Mouse (Mus musculus): Measurements from ENCODE around the gene Mtf1.

The Mtf1 gene

DNA sequence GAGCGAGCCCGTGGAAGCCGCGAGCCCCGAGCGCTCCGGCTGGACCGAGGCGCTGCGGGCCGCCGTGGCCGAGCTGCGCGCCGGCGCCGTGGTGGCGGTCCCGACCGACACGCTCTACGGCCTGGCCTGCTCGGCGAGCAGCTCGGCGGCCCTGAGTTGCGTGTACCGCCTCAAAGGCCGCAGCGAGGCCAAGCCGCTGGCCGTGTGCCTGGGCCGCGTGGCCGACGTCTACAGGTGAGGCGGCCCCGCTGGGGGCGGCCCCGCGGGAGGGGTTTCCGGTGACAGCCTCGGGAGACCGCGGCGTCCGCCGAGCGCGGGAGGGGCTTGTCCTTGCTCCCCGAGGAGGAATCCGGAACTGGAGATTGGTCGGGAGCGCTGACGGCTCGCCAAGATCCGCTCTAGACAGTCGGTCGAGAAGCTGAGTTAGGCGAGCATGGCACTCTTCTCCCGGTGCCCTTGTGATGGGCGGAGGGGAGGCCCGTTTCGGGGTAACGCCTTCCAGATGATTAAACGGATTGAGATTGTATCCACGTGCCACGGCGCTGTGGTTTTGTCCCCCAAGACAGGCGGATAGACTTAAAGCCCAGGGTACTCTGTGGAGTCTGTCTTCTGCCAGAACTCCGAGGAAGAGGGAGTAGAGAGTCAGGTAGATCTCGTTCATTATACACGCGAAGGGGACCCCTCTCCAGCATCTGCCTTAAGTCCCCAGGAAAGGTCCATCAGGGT, 49.2 kb downstream of the Mtf1 start, which contains the start of gene 1110065P20Rik:
TSS of gene 1110065P20Rik (minus strand) at position 264 of the 726 bp plus-strand sequence.
- DNase-seq (ENCODE audit: low spot score in 2 of 2), result peak; percentile 68 to 70

DNA sequence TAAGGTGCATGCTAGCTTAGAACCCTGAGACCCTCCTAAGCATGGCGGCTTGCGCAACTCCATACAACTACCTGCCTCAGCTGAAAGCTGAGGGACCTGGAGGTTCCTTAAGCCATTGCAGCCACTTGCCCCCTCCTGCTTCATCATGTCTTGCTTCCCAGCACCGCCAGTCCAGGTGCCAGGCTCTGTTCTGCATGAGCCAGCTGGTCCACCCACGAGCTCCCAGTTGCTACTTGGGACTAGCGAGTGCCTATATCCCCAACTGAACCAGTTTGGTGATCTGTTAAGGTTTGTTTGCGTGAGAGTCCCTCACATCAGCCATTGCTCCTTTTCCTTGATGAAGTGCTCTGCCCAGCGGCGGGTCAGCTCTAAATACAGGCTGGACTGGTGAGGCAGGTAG, 54.4 kb downstream of the Mtf1 start:
- DNase-seq (ENCODE audit: low spot score in 2 of 2), result peak in 1 of 2 experiments; percentile 61

DNA sequence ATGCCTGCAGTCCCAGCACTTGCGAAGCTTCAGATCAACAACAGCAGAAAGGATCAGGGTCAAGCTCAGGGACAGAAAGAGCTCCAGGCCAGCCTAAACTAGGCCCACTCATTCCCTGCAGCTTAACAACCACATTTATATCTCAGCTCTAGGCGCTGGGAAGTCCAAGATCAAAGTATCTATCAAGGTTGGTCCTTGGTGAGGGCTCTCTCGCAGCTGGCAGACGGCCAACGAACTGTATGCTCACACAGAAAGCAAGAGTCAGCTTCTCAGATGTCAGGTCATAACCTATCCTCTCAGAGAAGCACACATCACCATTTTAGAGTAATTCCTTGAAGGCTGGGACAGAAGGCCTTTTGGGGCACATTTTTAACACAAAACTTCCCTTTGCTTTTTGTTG, 56.5 kb downstream of the Mtf1 start:
- DNase-seq (ENCODE audit: low spot score in 2 of 2), result no peak

DNA sequence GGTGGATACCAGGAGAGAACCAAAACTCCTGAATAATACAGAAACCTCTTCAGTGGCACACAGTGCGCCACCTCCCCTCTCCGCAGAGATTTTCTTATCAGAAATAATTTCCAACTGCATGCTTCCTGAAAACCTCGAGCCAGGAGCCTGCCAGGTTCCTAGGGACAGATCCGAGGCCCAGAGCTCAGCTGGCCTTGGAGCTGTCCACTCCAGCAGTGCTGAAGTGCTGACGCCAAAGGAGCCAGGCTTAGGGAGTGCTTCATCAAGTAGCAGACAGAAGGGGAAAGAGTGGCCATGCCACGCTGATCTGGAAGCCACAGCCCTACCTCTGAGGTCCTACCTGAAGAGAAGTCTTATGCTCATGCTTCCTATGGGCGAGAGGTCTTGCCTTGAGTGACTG, 58.5 kb downstream of the Mtf1 start:
- DNase-seq (ENCODE audit: low spot score in 2 of 2), result no peak

DNA sequence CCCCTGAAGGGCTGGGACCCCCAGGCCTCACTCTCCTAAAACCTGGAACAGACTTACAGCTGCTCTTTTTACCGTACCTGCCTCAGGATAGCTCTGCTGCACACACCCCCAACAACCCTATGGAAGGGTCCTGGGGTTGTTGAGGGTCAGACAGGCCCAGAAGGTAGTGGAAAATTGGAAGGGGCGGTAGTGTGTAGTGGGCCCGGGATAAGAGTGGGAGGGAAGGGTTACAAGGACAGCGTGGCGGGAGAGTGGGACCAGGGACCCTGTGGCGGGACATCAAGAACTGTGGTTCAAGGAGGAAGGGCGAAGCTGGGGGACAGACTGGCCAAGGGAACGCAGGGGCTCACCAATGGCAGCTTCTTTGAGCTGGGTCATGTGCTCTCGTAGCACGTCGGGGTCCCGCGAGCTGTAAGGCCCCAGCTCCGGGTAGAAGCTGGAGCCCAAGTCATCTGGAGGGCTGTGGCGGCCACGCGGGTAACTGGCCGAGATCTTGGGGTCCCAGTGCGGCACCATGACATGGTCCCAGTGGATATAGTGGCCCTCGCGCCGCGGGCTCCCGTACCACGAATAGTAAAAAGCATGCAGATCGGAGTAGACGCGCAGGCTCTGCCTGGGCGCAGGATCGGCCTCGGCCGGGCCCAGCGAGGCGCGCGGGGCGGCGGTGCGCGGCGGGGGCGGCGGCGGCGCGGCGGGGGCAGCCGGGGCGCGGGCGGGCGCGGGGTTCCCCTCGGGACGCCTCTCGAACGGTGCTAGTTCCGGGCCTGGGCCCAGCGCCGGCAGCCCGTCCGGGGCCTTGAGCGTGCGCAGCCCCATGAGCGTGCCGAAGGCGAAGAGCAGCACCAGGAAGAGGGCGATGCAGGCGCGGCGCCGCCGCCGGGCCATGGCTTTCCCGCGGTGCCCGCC, 59.6 kb downstream of the Mtf1 start, which contains the start of gene Maneal:
TSS of gene Maneal (minus strand) at position 889 of the 906 bp plus-strand sequence.
- DNase-seq (ENCODE audit: low spot score in 2 of 2), result no peak

DNA sequence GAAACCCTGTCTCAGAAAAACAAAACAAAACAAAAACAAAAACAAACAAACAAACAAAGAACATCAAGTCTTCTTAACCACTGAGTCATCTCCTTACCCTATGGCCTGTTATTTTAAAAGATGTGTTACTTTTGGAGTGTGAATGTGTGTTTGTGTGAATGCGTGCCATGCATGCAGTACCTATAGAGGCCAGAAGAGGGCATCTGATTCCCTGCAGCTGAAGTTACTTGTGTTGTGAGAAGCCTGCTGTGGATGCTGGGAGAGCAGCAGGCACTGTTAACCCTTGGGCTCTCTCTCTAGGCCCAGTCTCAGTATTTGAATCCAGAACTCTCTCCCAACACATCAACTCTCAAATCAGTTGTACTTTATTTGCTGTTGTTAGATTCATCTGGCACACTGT, 70.8 kb downstream of the Mtf1 start:
- no peak for DNase-seq (ENCODE audit: low spot score in 2 of 2)

DNA sequence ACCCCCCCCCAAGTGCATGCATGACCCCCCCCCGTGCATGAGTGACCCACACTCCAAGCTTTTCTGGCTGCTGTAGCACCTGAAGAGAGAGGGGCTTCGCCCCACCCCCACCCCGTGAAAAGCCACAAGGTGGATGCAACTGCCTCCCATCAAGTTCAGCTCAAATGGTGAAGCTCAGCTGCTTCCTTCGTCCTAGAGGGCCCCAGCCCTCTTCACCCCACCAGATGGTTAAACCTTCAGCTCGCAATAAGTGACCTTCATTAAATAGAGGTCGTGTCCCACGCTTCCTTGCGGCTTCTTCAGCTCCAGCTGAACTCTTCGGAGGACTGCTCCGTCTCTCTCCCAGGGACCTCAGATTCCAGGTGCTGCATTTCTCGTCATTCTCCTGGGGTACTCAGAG, 78.7 kb downstream of the Mtf1 start, which contains the start of gene Epha10:
TSS of gene Epha10 (plus strand) at position 301 of the 400 bp plus-strand sequence.
- DNase-seq (ENCODE audit: low spot score in 2 of 2), result no peak

DNA sequence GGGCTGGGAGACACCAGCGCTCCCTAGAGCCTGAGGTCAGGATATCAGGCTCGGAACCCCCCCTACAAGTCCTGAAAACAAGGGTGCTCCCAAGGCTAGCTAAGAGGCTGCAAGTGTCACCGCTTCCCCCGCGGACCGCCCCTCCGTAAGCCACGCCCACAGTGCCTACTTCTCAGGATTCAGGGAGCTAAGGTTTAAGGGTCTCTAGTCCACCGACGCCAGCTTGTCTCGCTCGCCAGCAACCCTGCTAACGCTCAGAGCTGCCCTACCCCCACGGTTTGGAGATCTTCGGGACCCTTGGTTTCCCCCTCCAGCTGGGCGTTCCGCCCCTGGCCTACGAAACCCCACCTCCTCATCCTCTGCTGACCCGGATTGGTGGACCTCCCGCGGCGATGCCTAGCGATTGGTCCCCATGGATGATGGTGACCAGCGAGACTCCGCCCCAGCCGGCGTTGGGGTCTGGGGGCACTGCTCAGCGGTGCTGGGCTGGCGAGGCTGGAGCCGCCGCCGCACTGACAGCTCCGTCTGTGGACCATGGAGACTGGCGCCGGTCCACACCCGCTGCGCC, 79.5 kb downstream of the Mtf1 start:
- peak; percentile 87 to 88 for DNase-seq (ENCODE audit: low spot score in 2 of 2)

DNA sequence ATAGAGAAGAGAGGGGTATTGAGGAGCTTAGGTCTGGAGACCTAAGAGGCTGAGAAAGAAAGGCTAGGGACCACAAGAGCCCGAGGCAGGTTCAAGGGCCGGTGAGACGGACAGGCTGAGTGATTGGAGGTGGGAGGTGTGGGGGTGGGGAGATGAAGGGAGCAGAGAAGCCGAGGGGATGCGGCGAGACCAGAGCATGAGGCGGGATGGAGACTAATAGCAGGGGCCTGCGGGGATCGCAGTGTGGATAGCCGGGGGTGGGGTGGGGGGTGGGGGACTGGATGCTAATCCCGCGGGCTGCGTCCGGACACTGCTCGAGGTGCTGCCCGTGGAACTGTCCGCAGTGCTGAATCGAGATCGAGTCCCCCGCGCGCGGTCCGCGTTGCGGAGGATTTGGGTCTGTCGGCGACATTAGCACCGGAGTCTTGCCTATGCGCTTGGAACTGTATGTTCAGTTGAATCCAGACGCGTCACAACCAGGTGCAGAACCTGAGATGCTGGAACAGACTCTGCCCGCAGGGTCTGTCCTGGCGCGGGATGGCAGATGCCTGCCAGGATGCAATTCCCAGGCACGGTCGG, 80.3 kb downstream of the Mtf1 start:
- no peak for DNase-seq (ENCODE audit: low spot score in 2 of 2)

DNA sequence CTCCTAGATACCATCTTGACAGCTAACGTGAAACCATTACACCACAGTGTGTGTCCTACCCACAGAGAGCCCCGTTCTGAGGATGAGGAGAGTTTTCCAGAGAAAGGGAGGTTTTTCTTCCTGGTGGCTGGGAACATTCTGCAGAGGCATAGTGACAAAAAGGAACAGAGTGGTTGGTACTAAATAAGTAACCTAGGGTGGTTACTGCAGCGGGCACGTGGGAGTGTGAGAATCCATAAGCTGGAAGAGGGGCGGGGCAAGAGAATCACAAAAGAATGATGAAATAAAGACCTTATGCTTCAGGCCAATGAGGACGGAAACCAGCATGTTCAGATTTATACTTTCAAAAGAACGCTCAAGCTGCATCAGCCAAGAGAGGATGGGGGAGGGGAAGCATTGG, 86.8 kb downstream of the Mtf1 start:
- peak in 1 of 2 experiments; percentile 62 for DNase-seq (ENCODE audit: low spot score in 2 of 2)

DNA sequence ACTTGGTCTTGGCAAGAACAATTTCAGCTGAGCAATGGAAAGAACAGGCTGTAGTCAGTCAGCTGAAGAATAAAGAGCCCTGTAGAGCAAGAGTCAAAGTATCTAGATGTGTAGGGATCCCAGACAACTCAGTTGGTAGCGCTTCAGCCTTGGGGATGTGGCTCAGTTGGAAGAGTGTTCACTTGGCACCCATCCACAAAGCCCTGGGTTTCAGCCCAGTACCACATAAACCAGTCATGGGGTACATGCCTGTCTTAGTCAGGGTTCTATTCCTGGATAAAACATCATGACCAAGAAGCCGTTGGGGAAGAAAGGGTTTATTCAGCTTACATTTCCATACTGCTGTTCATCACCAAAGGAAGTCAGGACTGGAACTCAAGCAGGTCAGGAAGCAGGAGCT, 88.0 kb downstream of the Mtf1 start:
- DNase-seq (ENCODE audit: low spot score in 2 of 2), result peak in 1 of 2 experiments; percentile 22

DNA sequence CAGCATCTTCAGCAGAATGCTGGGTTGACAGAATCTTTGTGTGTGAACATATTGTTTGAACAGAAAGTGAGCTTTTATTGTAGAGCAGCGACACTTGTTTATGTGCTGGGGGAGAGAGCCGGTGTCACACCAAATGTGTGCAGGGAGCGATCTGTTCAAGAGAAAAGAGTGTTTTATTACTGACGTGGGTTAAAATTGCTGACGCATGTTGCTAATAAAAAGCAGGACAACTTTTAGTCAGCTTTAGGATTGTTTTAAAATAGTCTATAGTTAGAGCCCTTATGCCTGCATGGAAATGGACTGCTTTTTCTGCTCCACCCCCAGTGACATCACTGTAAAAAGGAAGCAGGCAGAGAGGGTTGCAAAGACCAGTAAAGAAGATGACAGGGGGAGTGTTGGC, 88.9 kb downstream of the Mtf1 start:
- peak in 1 of 2 experiments; percentile 31 for DNase-seq (ENCODE audit: low spot score in 2 of 2)

DNA sequence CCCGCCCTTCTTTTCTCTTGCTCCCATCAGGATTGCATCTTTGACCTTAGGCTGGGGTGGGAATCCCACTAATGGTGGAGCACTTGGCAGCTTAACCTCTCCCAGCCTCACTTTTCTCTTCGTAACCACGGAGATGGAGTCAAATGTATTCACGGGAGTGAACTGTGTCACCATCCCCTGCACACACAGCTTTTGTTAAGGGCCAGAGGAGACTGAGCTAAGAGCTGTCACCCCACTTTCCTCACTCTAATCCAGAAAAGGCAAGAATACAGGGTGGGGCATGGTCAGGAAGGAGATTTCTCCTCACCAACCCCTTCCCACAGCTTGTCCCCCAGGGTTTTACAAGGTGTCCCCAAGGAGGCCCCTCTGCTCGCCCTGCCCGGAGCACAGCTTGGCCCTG, 91.9 kb downstream of the Mtf1 start:
- no peak for DNase-seq (ENCODE audit: low spot score in 2 of 2)

DNA sequence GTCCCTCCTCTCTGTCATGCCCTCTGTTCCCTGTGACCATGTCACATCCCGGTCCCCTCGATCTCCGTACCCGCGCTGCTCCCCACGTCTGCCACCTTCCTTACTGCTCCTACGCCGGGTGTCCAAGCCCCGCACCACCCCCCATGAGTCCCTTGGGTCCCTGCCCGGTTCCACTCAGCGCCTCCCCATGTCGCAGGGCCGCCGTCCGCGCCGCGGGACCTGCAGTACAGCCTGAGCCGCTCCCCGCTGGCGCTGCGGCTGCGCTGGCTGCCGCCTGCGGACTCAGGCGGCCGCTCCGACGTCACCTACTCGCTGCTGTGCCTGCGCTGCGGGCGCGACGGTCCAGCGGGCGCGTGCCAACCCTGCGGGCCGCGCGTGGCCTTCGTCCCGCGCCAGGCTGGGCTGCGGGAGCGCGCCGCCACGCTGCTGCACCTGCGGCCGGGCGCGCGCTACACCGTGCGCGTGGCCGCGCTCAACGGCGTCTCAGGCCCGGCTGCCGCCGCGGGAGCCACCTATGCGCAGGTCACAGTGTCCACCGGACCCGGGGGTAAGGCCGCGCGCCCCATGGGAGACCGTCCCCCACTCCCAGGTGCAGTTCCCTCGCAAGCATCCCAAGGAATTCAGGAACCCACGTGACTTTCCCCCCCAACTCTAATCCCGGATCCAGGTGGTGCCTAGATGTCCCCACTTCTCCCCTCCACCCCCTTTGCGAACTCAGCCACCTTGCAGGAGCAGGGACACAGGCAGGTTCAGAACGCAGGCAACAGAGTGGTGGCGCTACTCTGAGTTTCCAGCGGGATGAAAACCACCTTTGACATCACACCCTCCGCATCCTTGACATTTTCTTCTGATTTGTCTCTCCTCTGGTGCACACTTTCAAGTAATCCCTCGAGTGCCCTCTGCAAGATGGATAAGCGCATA, 92.9 kb downstream of the Mtf1 start:
- DNase-seq (ENCODE audit: low spot score in 2 of 2), result peak; percentile 64 to 74

DNA sequence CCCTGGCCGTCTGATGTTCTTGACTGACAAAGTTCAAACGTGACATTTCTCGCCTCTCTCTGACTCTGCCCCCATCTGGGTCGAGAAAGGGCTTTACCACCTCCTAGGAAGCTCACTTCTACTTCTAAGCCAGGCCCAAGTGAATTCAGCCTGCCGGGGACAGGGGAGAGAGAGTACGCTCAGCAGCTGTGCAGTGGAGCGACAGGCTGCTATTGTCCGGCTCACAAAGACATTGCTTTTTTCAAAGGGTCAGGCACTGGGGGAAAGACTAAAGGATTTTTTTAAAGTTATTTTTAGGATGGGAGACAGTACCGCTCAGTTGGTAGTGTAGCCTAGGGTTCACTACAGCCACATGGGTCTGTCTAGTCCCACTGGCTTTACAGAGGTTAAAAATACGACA, 96.5 kb downstream of the Mtf1 start:
- no peak for DNase-seq (ENCODE audit: low spot score in 2 of 2)
